Mouse (Mus musculus) skeletal muscle tissue, adult 2 months (tissue): ENCODE measurements at regions not wholly inside any gene's neighbourhood (a gene's known extent, or its start where the extent isn't known, plus 50 kb on each side); places are given as distances from the start of the nearest gene placed in this dataset.

ENCODE experiments used
- DNase-seq: peaks from one replicate; pipeline ENCODE4 v3.0.0-alpha.2; 2012; ENCODE audit warnings: low read depth, low spot score

GRCm38 (mm10) chr16:78490245-78490644, 86.3 kb downstream of the D16Ertd472e start:
- DNase-seq: peak; percentile 15

GRCm38 (mm10) chr16:78489604-78490003, 86.9 kb downstream of the D16Ertd472e start:
- DNase-seq: no peak

GRCm38 (mm10) chr16:78486531-78486930, 90.0 kb downstream of the D16Ertd472e start:
- no peak for DNase-seq

- DNase-seq: no peak
Observed at GRCm38 (mm10) chr16:78484319-78484718, 92.2 kb downstream of the D16Ertd472e start.

GRCm38 (mm10) chr16:78481571-78481970, 94.9 kb downstream of the D16Ertd472e start:
- DNase-seq: no peak

GRCm38 (mm10) chr16:78481065-78481464, 95.4 kb downstream of the D16Ertd472e start:
- no peak for DNase-seq

GRCm38 (mm10) chr16:78480261-78480660, 96.2 kb downstream of the D16Ertd472e start:
- DNase-seq: no peak

- peak; percentile 15 for DNase-seq
Observed at GRCm38 (mm10) chr16:78473456-78473855, 96.5 kb upstream of the Btg3 start.

GRCm38 (mm10) chr16:78459996-78460395, 83.0 kb upstream of the Btg3 start:
- no peak for DNase-seq

GRCm38 (mm10) chr16:78457731-78458151, 80.7 kb upstream of the Btg3 start:
- no peak for DNase-seq

- no peak for DNase-seq
Observed at GRCm38 (mm10) chr16:78456345-78456744, 79.4 kb upstream of the Btg3 start.

- DNase-seq: no peak
Observed at GRCm38 (mm10) chr16:78454509-78454908, 77.5 kb upstream of the Btg3 start.

GRCm38 (mm10) chr16:78452303-78452702, 75.3 kb upstream of the Btg3 start:
- peak; percentile 82 for DNase-seq

- no peak for DNase-seq
Observed at GRCm38 (mm10) chr16:78451750-78452149, 74.8 kb upstream of the Btg3 start.

- peak; percentile 12 for DNase-seq
Observed at GRCm38 (mm10) chr16:78451251-78451650, 74.3 kb upstream of the Btg3 start.

- no peak for DNase-seq
Observed at GRCm38 (mm10) chr16:78449231-78449630, 72.2 kb upstream of the Btg3 start.

- DNase-seq: no peak
Observed at GRCm38 (mm10) chr16:78443262-78443661, 66.3 kb upstream of the Btg3 start.

- no peak for DNase-seq
Observed at GRCm38 (mm10) chr16:78442830-78443229, 65.8 kb upstream of the Btg3 start.

GRCm38 (mm10) chr16:78441961-78442360, 65.0 kb upstream of the Btg3 start:
- DNase-seq: no peak

GRCm38 (mm10) chr16:78435707-78436106, 58.7 kb upstream of the Btg3 start:
- no peak for DNase-seq

- DNase-seq: peak; percentile 61
Observed at GRCm38 (mm10) chr16:78427470-78428041, 50.6 kb upstream of the Btg3 start.
